Mouse (Mus musculus): ENCODE results near the gene Lactb.
"Not testable (repeated sequence)": the region's sequence is repeated elsewhere in the genome, so short reads cannot be mapped to it uniquely, and the experiment has no call there.

The Lactb gene

DNA sequence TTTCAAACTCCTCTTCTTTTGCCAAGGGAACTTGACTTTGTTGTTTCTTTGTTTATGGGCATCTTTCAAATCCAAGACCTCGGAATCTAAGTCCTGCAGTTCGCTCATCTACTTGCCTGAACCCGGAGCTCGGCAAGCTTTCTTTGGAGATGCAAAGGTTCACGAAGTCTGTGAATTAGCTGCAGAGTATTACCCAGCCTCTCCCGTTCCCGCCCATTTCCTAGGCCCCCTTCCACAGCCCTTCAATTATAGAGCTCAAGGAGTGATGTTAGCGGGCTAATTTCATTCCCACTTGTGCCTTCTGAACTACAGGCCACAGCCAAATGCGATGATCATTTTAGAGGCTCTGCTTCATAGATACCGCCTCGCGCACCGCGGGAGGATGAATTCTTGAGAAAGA, 55.3 kb downstream of the Lactb start:
- peak; percentile 35 for DNase-seq (ENCODE audit: low spot score)

DNA sequence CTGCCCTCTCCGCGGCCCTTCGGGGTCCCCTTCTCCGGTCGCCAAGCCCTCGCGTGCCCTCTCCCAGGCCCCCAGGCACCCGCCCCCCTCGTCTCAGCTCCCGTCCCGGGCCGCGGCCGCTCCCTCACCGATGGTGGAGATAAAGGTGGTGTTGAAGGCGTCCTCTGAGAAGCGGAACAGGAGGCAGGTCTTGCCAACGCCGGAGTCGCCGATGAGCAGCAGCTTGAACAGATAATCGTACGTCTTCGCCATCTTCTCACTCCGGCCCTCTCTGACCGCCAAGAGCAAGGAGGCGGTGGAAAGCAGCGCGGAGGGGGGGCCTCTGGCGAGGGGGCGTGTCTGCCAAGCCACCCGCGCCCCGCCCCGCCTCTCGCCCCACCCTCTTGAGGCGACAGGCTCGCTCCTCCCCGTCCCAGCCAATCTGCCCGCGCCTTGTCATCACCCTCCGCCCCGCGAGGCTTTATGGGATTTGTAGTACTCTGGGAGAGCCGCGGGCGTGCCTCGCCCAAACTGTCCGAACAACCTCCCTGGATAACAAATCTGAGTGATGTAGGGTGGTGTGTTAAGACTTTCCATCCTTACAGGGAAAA, 55.8 kb downstream of the Lactb start, which contains the start of gene Rab8b:
Gene Rab8b, minus strand, starts transcription at position 306 of the 590 bp plus-strand sequence.
- peak; percentile 98 for DNase-seq (ENCODE audit: low spot score)

DNA sequence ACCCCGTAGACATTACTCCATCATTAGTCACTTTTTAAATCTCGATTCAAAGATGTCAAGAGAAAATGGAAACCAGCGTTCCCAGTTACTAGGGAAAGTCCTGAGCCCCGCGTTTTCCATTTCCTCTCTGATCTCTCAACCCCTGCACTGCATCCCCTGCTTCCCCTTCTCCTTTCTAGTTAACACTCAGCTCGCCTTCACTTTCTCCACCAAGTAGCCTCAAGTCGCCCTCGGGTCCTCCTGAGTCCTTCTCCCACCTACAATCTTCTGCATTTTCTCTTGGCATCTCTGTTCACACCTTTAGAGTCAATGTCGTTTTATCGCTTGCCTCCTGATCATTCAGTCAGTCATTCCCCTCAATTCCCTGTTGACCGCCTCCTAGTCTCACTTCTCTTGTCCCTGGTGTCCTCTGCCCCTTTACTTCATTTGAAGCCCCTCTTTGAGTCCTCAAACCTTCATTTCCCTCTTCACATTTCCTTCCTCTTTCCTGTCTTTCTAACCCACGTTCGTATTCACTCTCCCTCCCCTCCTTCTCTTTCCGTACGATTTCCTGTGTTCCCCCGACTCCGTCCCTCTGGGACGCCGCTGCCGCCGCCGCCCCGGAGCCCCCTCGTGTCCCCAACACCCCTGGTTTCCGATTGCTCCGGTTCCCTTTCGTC, 56.5 kb downstream of the Lactb start:
- peak; percentile 39 for DNase-seq (ENCODE audit: low spot score)

GRCm38 (mm10) chr9:66917892-66918255, 57.4 kb downstream of the Lactb start:
- DNase-seq (ENCODE audit: low spot score), result no peak

GRCm38 (mm10) chr9:66917216-66917891, 57.9 kb downstream of the Lactb start:
- DNase-seq (ENCODE audit: low spot score), result no peak

DNA sequence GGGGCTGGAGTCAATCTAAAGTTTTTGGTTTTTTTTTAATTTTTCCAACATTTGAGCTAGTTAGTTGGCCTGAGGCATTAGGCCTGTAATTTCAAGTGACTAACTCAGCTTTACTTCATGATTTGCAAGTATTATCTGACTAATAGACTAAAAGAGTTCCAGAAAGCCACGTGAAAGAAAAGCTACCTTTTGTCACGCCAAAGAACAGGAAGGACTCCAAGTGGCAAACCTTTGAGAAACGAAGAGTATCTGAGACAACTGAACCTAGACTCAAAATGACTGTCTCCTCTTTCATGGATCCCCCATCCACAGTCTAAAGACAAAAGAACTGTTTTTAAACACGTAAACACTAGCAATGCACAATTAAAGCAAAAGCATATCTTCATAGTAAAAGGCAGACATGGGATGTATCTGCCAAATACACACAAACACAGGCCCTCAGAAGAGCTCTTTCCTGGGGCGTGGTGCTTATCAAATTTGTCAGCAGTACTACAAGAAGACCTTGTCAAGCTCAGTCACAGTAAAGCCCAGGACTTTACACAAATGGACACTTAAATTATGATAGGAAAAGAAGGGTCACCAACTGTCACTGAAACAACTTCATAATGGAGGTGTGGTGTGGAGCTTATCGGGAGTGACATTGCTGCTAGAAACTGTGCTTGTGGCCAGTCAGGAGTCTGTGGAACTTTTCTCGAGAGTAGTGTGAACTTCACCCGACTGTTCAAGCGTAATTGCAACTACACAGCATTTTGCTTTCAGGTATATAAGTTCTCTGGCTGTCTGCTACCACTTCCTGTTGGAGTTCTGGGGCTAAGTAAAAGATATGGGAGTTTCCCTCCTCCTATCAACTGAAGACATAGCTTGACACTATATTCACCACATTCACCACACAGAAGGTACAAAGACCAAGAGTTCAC, 59.2 kb downstream of the Lactb start:
- no peak for DNase-seq (ENCODE audit: low spot score)

DNA sequence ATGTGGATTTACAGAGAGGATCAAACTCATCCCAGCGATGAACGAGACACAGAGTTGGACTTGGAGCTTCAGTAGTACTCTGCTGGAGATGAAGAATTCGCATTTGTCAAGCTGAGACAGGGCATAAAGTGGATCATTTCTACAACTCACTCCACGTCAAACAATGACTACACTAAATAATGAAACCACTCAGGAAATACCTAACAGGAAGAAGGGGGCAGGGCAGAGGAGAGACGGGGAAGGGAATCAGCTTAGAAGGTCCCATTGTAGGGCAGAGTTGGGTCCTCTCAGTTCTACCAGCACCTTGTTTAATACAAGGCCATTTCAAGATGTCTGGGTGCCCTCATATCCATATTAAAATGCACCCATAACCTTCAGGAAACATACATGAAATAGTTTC, 59.9 kb downstream of the Lactb start:
- DNase-seq (ENCODE audit: low spot score), result no peak

DNA sequence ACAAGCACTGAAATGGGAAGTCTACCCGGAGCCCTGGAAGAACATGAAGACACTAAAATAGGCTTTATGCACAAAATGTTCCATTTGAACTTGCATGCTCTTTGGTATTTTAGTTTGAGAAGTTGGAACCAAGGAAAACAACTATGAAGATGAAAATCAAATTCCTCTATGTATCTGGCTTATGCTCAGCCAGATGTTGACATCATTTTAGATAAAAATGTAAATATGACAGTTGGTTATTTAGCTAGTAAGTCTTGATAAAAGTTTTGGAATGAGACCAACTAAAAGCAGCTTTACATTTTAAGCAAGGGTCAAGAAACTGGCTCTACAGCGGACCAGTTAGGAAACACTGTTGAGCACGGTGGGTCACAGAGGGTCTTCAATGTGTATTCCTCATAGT, 60.7 kb downstream of the Lactb start:
- DNase-seq (ENCODE audit: low spot score), result no peak

DNA sequence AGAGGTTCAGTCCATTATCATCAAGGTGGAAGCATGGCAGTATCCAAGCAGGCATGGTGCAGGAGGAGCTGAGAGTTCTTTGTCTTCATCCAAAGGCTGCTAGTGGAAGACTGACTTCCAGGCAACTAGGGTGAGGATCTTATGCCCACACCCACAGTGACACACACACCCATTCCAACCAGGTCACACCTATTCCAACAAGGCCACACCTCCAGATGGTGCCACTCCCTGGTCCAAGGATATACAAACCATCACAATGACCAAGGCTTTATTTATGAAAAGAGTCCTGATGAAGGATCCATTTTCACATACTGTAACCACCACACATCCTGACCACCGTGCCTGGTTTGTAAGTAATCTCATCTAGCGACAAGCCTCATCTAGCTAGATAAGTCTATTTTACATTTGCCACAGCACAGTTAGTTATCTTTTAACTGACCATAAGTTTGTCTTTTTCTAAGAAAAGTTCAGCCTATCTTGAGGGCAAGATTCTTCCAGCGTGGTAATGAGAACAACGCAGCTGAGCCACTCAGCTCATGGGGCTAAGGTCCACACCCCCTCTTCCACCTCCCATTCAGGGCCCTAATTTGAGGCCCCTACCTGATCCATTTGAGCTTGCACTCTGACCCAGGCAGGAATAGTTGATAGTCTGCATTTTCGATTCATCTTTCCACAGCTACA, 61.9 kb downstream of the Lactb start:
- not testable (repeated sequence) for DNase-seq (ENCODE audit: low spot score)

DNA sequence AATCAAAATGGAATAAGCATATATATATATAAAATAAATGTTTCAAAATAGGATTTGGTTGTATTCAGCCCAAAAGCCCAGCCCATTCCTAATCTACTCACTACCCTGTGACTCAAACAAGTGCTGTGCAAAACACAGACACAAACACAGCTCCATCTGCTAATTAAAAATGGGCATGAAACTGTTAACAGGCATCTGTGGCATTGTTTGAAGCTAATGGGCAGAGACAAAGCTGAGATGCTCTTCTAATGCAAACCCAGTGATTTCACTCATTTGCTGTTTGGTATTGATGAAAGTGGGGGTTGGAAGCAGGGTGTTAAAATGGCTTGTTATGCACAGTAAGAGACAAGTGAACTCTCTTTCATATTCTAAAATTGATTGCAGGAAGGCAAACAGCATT, 63.0 kb downstream of the Lactb start:
- no peak for DNase-seq (ENCODE audit: low spot score)

DNA sequence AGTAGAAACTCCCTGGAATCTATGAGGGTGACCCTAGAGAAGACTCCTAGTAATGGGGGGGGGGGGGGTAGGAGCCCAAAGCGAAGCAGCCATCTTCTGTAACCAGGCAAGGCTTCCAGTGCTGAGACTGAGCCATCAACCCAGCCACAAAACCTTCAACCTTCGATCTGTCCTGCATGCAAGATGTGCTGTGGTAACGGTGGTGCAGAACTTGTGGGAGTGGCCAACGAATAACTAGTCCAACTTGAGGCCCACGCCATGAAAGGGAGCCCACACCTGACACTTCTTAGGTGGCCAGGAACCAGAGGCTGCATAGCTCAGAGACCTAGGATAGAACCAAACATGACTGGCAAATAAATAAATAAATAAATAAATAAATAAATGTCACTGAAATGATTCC, 64.6 kb downstream of the Lactb start:
- no peak for DNase-seq (ENCODE audit: low spot score)

DNA sequence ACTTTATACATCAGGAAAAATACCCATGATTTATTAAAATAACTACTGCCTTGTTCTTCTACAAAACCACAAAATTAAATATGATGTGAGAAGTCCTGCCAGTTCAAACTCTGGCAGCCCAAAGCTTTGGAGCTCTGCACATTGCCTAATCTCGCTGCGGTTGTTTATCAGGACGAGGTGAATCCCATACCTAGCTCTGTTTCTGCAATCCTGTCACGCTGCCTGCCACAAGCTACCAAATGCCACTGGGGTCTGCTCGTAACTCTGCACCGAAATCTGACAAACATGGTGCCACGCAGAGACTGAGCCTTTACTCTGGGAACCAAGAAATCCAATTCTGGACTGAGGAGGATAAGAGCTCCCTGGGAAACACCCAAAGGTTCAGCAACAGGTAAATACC, 65.4 kb downstream of the Lactb start:
- DNase-seq (ENCODE audit: low spot score), result no peak

DNA sequence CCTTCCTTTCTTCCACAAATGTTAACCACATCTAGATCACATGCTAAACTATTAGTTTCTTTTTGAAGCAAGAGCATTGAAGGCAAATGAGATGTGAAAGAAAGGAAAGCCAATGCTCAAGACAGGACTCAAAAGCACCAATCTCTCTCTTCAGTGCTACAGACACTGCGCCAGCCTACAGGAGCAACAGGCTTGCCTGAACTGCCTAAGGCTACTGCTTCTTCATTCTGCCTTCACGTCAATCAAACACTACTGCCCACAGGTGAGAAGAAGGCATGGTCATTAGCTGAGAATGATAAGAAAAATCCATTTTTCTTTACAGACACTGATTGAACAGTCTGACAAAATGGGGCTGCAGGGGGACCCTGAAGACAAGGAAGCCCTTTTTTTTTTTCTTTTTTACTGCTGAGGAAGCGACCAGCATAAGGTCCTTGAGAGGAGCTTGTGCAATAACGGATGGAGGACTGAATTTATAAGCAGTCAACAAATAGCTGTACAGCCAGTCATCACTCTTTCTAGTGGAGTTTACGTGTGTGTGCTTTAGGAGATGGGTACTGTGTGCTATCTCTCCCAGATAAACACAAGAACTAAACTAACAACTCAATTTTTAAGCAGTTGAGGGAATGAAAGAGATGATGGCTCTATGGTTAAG, 67.4 kb downstream of the Lactb start:
- no peak for DNase-seq (ENCODE audit: low spot score)

GRCm38 (mm10) chr9:66907126-66907525, 68.2 kb downstream of the Lactb start:
- DNase-seq (ENCODE audit: low spot score), result no peak

- no peak for DNase-seq (ENCODE audit: low spot score)
Observed at GRCm38 (mm10) chr9:66905990-66906389, 69.3 kb downstream of the Lactb start.
